Mouse (Mus musculus): ENCODE measurements around the gene Tnxb. TPM values are rescaled to one million over a fixed set of nuclear protein-coding genes. Genes with fewer than 3 reads are reported as not detected.
"Not testable (repeated sequence)": the region's sequence is repeated elsewhere in the genome, so short reads cannot be mapped to it uniquely, and the experiment has no call there.

Tnxb gene
- polyA plus RNA-seq, 1 experiment from 2014 or later: 0.38 TPM

DNA sequence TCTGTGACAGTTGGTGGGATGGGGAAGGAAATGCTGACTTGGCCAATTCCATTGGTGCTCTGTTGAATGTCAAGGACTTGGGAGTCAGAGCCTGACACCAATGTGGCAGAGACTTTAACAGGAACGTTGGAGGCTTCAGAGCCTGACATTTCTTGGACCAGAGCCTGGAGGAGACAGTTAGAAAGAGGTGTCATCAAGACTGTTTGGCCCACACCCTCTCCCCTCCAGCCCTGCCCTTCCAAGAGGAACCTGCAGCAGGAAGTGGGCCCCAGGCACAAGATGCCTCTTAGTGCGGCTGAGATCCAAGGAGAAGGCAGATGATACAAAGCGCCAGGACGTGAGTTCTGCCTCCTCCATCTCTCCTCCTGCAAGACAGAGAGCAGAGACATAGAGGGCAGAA, 69.9 kb downstream of the Tnxb start:
- DNase-seq (no peak), ATAC-seq (ENCODE audit: insufficient read depth) (no peak)
- TF ChIP-seq CTCF (IDR thresholded peaks at IDR 0.05; ENCODE audit: low read depth): no peak
- H3K4me3 ChIP-seq (ENCODE audit: low read depth, low read length): no peak overlapping the region
- no peak overlapping the region for H3K9ac ChIP-seq
- no peak overlapping the region for H3K27ac ChIP-seq (ENCODE audit: low read depth)
- H3K36me3 ChIP-seq (ENCODE audit: insufficient read depth): no peaks in the 10 kb centered on the region
- WGBS: 53% methylated on average over 4 of the region's 4 CpGs
- no peak overlapping the region for H3K4me2 ChIP-seq
- H3K9me3 ChIP-seq (ENCODE audit: low read depth, low read length): no peaks in the 10 kb centered on the region
- H3K27me3 ChIP-seq (ENCODE audit: insufficient read depth, low read length): no peaks in the 10 kb centered on the region
- H3K4me1 ChIP-seq (ENCODE audit: insufficient read depth): no peaks in the 10 kb centered on the region

DNA sequence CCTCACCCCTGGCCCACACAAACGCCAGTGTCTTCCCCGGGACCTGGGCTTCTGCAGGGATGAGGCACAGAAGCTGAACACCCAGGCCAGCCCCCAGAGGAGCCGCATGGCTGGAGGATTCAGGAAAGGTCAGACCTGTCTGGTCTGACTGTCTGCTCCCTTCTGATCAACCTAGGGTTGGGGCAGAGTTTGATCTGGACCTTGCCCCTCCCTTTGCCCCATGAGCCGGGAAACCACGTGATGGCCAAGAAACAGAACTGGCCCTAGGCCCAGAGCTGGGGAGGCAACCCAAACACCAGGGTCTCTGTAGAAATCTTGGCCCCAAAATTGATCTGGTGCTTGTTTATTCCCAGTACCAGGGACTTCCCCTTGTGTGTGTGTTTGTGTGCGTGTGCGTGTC, 73.4 kb downstream of the Tnxb start, which contains the start of gene C4b:
C4b (minus strand) TSS at position 164 of the 400 bp plus-strand sequence.
- no peak for TF ChIP-seq CTCF (IDR thresholded peaks at IDR 0.05; ENCODE audit: low read depth)
- H3K27ac ChIP-seq (ENCODE audit: low read depth): no peak within 1 kb of the TSS
- H3K27me3 ChIP-seq (ENCODE audit: insufficient read depth, low read length): no peaks in the 10 kb centered on the region
- WGBS: 75% methylated on average over 7 of the region's 7 CpGs
- ATAC-seq (ENCODE audit: insufficient read depth) (no peak), DNase-seq (no peak)
- H3K9ac ChIP-seq: no peak within 1 kb of the TSS
- no peaks in the 10 kb centered on the region for H3K36me3 ChIP-seq (ENCODE audit: insufficient read depth)
- peaks cover under 1% of the 10 kb centered on the region; the same call in 1 of the 2 replicates for H3K9me3 ChIP-seq (ENCODE audit: low read depth, low read length)
- H3K4me1 ChIP-seq (ENCODE audit: insufficient read depth): no peaks in the 10 kb centered on the region
- no peak within 1 kb of the TSS for H3K4me2 ChIP-seq
- H3K4me3 ChIP-seq (ENCODE audit: low read depth, low read length): no peak within 1 kb of the TSS

DNA sequence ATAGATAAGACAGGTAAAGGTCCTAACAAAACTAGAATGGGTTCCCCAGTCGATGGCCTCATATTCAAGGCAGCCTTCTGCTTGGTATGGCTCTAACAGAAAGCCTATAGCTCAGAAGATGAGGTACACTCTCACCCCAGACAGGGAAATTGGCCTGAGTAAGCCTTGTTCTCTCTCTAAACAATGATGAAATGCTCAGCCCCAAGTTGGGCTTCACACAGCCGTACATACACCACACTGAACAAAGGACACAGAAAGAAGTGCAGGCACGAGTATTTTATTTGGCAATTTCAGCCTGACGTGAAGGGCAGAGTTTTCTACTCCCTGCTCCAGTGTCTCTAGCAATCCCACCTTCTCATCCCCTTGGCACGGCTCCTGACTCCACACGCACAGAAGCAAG, 73.9 kb downstream of the Tnxb start:
- ATAC-seq (ENCODE audit: insufficient read depth) (no peak), DNase-seq (no peak)
- H3K9me3 ChIP-seq (ENCODE audit: low read depth, low read length): peaks cover 3% of the 10 kb centered on the region; the same call in 1 of the 2 replicates
- no peaks in the 10 kb centered on the region for H3K36me3 ChIP-seq (ENCODE audit: insufficient read depth)
- no peak overlapping the region for H3K9ac ChIP-seq
- no peak for TF ChIP-seq CTCF (IDR thresholded peaks at IDR 0.05; ENCODE audit: low read depth)
- no peak overlapping the region for H3K27ac ChIP-seq (ENCODE audit: low read depth)
- no peak overlapping the region for H3K4me2 ChIP-seq
- H3K4me3 ChIP-seq (ENCODE audit: low read depth, low read length): no peak overlapping the region
- no peaks in the 10 kb centered on the region for H3K27me3 ChIP-seq (ENCODE audit: insufficient read depth, low read length)
- WGBS: 67% methylated on average over 6 of the region's 6 CpGs
- no peaks in the 10 kb centered on the region for H3K4me1 ChIP-seq (ENCODE audit: insufficient read depth)

DNA sequence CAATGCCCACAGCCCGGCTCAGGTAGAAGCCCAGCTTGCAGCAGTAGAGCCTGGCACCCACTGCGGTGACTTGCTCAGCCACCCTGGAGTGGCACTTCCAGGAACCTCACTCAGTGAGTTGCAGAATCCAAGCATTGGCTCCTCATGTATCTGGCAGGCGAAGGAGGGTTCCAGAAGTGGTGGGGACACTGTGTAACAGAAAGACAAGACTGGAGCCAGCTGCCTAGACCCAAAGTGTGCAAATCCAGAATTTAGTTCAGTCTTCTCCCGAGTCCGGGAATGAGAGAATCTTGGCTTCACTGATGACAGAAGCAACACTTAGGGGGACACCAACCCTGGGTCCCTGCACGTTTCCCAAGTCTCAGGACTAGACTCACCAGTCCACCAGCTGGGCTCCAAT, 74.3 kb downstream of the Tnxb start:
- not testable (repeated sequence) for H3K4me1 ChIP-seq (ENCODE audit: insufficient read depth); H3K9ac ChIP-seq; H3K27me3 ChIP-seq (ENCODE audit: insufficient read depth, low read length); DNase-seq; H3K36me3 ChIP-seq (ENCODE audit: insufficient read depth); H3K4me2 ChIP-seq; ATAC-seq (ENCODE audit: insufficient read depth); H3K27ac ChIP-seq (ENCODE audit: low read depth); H3K9me3 ChIP-seq (ENCODE audit: low read depth, low read length); H3K4me3 ChIP-seq (ENCODE audit: low read depth, low read length)
- WGBS: 79% methylated on average over 6 of the region's 6 CpGs

DNA sequence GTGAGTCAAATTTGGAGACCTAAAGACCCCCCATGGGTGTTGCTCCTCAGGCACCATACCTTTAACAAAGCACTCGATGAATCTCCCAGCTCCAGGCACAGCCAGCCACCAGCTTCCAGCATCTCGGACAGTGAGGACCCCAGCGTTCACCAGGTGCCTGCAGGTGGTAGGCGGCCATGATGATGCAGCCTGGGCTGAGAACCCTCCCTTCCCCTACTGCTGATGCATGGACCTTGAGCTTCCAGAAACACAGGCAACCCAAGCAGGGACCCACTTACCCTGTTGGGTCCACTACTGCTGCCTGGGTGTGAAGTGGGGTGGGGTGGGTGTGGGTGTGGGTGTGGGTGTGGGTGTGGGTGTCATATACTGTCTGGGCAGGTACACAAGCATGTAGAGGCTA, 74.8 kb downstream of the Tnxb start:
- H3K4me3 ChIP-seq (ENCODE audit: low read depth, low read length); H3K4me1 ChIP-seq (ENCODE audit: insufficient read depth); H3K36me3 ChIP-seq (ENCODE audit: insufficient read depth); H3K27me3 ChIP-seq (ENCODE audit: insufficient read depth, low read length); H3K9me3 ChIP-seq (ENCODE audit: low read depth, low read length); H3K4me2 ChIP-seq; H3K27ac ChIP-seq (ENCODE audit: low read depth); H3K9ac ChIP-seq; DNase-seq; ATAC-seq (ENCODE audit: insufficient read depth): not testable (repeated sequence)
- WGBS: 77% methylated on average over 4 of the region's 4 CpGs

DNA sequence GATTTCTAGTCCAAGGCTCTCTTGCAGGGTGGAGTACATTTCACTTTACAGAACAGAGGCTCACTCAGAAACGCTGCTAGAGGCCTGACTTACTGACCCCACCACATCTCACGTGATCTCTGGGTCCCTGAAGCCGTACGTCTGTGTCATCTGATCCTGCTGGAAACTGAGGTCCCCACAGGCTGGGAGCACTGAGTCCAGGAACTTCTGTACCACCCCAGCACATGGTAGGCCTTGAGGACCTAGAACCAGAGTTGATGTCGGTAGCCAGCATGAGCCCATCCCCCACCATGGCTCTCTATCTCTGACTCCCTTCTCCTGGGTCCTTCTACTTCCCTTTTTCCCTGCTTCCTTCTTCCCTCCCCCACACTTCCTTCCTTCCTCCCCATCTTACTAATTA, 76.2 kb downstream of the Tnxb start:
- Histone ChIP-seq H3K9me3 (ENCODE audit: low read depth, low read length) (peaks cover 3% of the 10 kb centered on the region; the same call in 1 of the 2 replicates), H3K9ac (no peak overlapping the region), H3K4me3 (ENCODE audit: low read depth, low read length) (no peak overlapping the region), H3K36me3 (ENCODE audit: insufficient read depth) (no peaks in the 10 kb centered on the region), H3K27me3 (ENCODE audit: insufficient read depth, low read length) (no peaks in the 10 kb centered on the region), H3K27ac (ENCODE audit: low read depth) (no peak overlapping the region), H3K4me2 (no peak overlapping the region), H3K4me1 (ENCODE audit: insufficient read depth) (no peaks in the 10 kb centered on the region)
- 64% methylated on average over 5 of the region's 5 CpGs for WGBS
- no peak for ATAC-seq (ENCODE audit: insufficient read depth)
- DNase-seq: no peak
- no peak for TF ChIP-seq CTCF (IDR thresholded peaks at IDR 0.05; ENCODE audit: low read depth)

DNA sequence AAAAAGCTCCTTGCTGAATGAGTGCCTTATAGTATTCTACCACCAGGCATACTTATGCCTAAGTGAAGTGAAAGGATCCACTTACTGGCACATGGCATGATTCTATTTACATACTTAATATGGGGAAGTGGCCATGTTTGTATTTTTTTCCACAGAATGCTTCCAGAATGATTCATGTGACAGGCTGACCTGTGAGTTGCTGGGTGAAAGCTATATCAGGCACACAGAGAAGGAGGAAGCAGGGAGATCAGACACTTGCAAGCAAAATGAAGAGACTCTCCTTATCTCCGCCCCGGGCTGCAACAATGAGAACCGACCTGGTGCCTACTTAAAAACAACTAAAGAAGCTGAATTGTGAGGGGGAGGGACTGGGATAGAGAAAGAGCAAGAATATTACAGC, 91.1 kb downstream of the Tnxb start:
- DNase-seq: no peak
- no peak overlapping the region for H3K4me2 ChIP-seq

More for the DNA sequence above, 91.1 kb downstream of the Tnxb start:
- Histone ChIP-seq H3K9ac (no peak overlapping the region), H3K9me3 (ENCODE audit: low read depth, low read length) (no peaks in the 10 kb centered on the region), H3K27ac (ENCODE audit: low read depth) (no peak overlapping the region), H3K36me3 (ENCODE audit: insufficient read depth) (no peaks in the 10 kb centered on the region), H3K4me1 (ENCODE audit: insufficient read depth) (no peaks in the 10 kb centered on the region), H3K4me3 (ENCODE audit: low read depth, low read length) (no peak overlapping the region), H3K27me3 (ENCODE audit: insufficient read depth, low read length) (no peaks in the 10 kb centered on the region)
- no peak for TF ChIP-seq CTCF (IDR thresholded peaks at IDR 0.05; ENCODE audit: low read depth)
- no peak for ATAC-seq (ENCODE audit: insufficient read depth)
- WGBS: 58% methylated on average over 3 of the region's 3 CpGs

Other genes starting within 250 kb of the Tnxb start
- gene Btnl4, start 193.2 kb upstream of the Tnxb start, polyA plus RNA-seq (2014; fragmentation: Nextera tagmentation; extraction: Ambion mirVana): not detected in 2 replicates
- not detected in 2 replicates for gene Btnl6, start 153.2 kb upstream of the Tnxb start, polyA plus RNA-seq (2014; fragmentation: Nextera tagmentation; extraction: Ambion mirVana)
- 8.5 and 9.0 TPM in 2 replicates for gene Notch4, start 106.3 kb upstream of the Tnxb start, polyA plus RNA-seq (2014; fragmentation: Nextera tagmentation; extraction: Ambion mirVana)
- 13.6 and 14.5 TPM in 2 replicates for gene Gpsm3, start 80.7 kb upstream of the Tnxb start, polyA plus RNA-seq (2014; fragmentation: Nextera tagmentation; extraction: Ambion mirVana)
- gene Pbx2, start 79.3 kb upstream of the Tnxb start, polyA plus RNA-seq (2014; fragmentation: Nextera tagmentation; extraction: Ambion mirVana): 10.1 and 10.4 TPM in 2 replicates
- 64.7 and 74.6 TPM in 2 replicates for gene Ager, start 72.7 kb upstream of the Tnxb start, polyA plus RNA-seq (2014; fragmentation: Nextera tagmentation; extraction: Ambion mirVana)
- gene Rnf5, start 66.8 kb upstream of the Tnxb start, polyA plus RNA-seq (2014; fragmentation: Nextera tagmentation; extraction: Ambion mirVana): 78.7 and 84.9 TPM in 2 replicates
- gene Agpat1, start 66.3 kb upstream of the Tnxb start, polyA plus RNA-seq (2014; fragmentation: Nextera tagmentation; extraction: Ambion mirVana): 52.5 and 54.1 TPM in 2 replicates
- gene Egfl8, start 54.6 kb upstream of the Tnxb start, polyA plus RNA-seq (2014; fragmentation: Nextera tagmentation; extraction: Ambion mirVana): 1.5 and 2.1 TPM in 2 replicates
- gene Ppt2, start 42.0 kb upstream of the Tnxb start, polyA plus RNA-seq (2014; fragmentation: Nextera tagmentation; extraction: Ambion mirVana): 24.5 and 25.6 TPM in 2 replicates
- 0.14 TPM in 1 of 2 replicates, not detected in the other for gene Prrt1, start 41.0 kb upstream of the Tnxb start, polyA plus RNA-seq (2014; fragmentation: Nextera tagmentation; extraction: Ambion mirVana)
- 9.7 and 11.1 TPM in 2 replicates for gene Fkbpl, start 25.8 kb upstream of the Tnxb start, polyA plus RNA-seq (2014; fragmentation: Nextera tagmentation; extraction: Ambion mirVana)
- 66.5 and 74.8 TPM in 2 replicates for gene Atf6b, start 23.4 kb upstream of the Tnxb start, polyA plus RNA-seq (2014; fragmentation: Nextera tagmentation; extraction: Ambion mirVana)
- gene C4b, start 73.3 kb downstream of the Tnxb start, polyA plus RNA-seq (2014; fragmentation: Nextera tagmentation; extraction: Ambion mirVana): not detected in 2 replicates
- gene Cyp21a1, start 134.0 kb downstream of the Tnxb start, polyA plus RNA-seq (2014; fragmentation: Nextera tagmentation; extraction: Ambion mirVana): not detected in 2 replicates
- 22.2 and 25.0 TPM in 2 replicates for gene Stk19, start 166.4 kb downstream of the Tnxb start, polyA plus RNA-seq (2014; fragmentation: Nextera tagmentation; extraction: Ambion mirVana)
- gene Dxo, start 166.5 kb downstream of the Tnxb start, polyA plus RNA-seq (2014; fragmentation: Nextera tagmentation; extraction: Ambion mirVana): 56.0 and 71.5 TPM in 2 replicates
- 44.6 and 50.3 TPM in 2 replicates for gene Skiv2l, start 179.7 kb downstream of the Tnxb start, polyA plus RNA-seq (2014; fragmentation: Nextera tagmentation; extraction: Ambion mirVana)
- gene Nelfe, start 179.9 kb downstream of the Tnxb start, polyA plus RNA-seq (2014; fragmentation: Nextera tagmentation; extraction: Ambion mirVana): 110 and 115 TPM in 2 replicates
- gene Cfb, start 192.0 kb downstream of the Tnxb start, polyA plus RNA-seq (2014; fragmentation: Nextera tagmentation; extraction: Ambion mirVana): 1.8 and 2.5 TPM in 2 replicates
- 0.81 and 1.2 TPM in 2 replicates for gene Zbtb12, start 208.9 kb downstream of the Tnxb start, polyA plus RNA-seq (2014; fragmentation: Nextera tagmentation; extraction: Ambion mirVana)
- gene Gm20547, start 211.5 kb downstream of the Tnxb start, polyA plus RNA-seq (2014; fragmentation: Nextera tagmentation; extraction: Ambion mirVana): not detected in 2 replicates
- 1.3 and 1.4 TPM in 2 replicates for gene C2, start 227.7 kb downstream of the Tnxb start, polyA plus RNA-seq (2014; fragmentation: Nextera tagmentation; extraction: Ambion mirVana)
- 64.1 and 71.0 TPM in 2 replicates for gene Ehmt2, start 227.9 kb downstream of the Tnxb start, polyA plus RNA-seq (2014; fragmentation: Nextera tagmentation; extraction: Ambion mirVana)
- 0.42 and 0.55 TPM in 2 replicates for gene Slc44a4, start 243.9 kb downstream of the Tnxb start, polyA plus RNA-seq (2014; fragmentation: Nextera tagmentation; extraction: Ambion mirVana)